8 mouse cellular contexts compared by ENCODE assay signal in genomic region chr8:70574915-70575314, GRCm38 (mm10). TPM values are rescaled to one million over a fixed set of nuclear protein-coding genes. Genes with fewer than 3 reads are reported as not detected.
DNase-seq lines count a peak whose midpoint lies in the region; ATAC-seq lines count a peak whose summit lies in the region.
"Had no signal": no experiment of that assay in that cellular context is flagged by ENCODE, and none has a peak within 500 bp of the region (broad histone marks: within the 10 kb centered on the region; RNA-seq: fewer than 3 reads in every experiment).

No protein-coding gene starts in this region.

- peaks cover 11% of the 10 kb centered on the region for H3K4me1 ChIP-seq in neural tube, embryonic 15.5 days
- no peaks in the 10 kb centered on the region for H3K4me1 ChIP-seq in midbrain, embryonic 11.5 days (ENCODE audit: control insufficient read depth, insufficient read depth, low read length)

- no peak overlapping the region for H3K4me3 ChIP-seq in neural tube, embryonic 15.5 days (replicated peaks)
- no peak overlapping the region for H3K4me3 ChIP-seq in midbrain, embryonic 11.5 days (ENCODE audit: low read depth, low read length)

- peaks cover 24% of the 10 kb centered on the region for H3K36me3 ChIP-seq in neural tube, embryonic 15.5 days
- peaks cover 5% of the 10 kb centered on the region; the same call in 1 of the 2 replicates for H3K36me3 ChIP-seq in midbrain, embryonic 11.5 days (ENCODE audit: control insufficient read depth, insufficient read depth, low read length)

- no peak for DNase-seq in neural tube, embryonic 10.5 days (ENCODE audit: extremely low spot score, low spot score)
- DNase-seq in cerebellum, postnatal 10 days, result peak; percentile 50 to 64
- peak; percentile 77 for DNase-seq in kidney, adult 18-20 months
- DNase-seq in midbrain, embryonic 11.5 days (ENCODE audit: low spot score, missing footprints), result no peak
- no peak for DNase-seq in ovary, postnatal 36 days (ENCODE audit: low spot score)

- H3K9ac ChIP-seq in neural tube, embryonic 15.5 days (replicated peaks), result no peak overlapping the region
- no peak overlapping the region for H3K9ac ChIP-seq in midbrain, embryonic 11.5 days (ENCODE audit: low read length)

- H3K27ac ChIP-seq in neural tube, embryonic 15.5 days (replicated peaks), result 0 out of 2 replicates have a peak overlapping the region, but pooled peaks have one; percentile 9
- H3K27ac ChIP-seq in midbrain, embryonic 11.5 days (ENCODE audit: low read depth, low read length), result no peak overlapping the region

- ATAC-seq in neural tube, embryonic 15.5 days (ENCODE audit: low FRiP score), result no peak
- peak; percentile 68 for ATAC-seq in megakaryocyte-erythroid progenitor cell, adult 5-6 weeks (replicated peaks; ENCODE audit: low FRiP score, low TSS enrichment, poor library complexity, severe bottlenecking)
- ATAC-seq in midbrain, embryonic 11.5 days (ENCODE audit: low FRiP score), result no peak
- ATAC-seq: Patski had no signal

- no peak overlapping the region for H3K4me2 ChIP-seq in neural tube, embryonic 15.5 days
- no peak overlapping the region for H3K4me2 ChIP-seq in midbrain, embryonic 11.5 days

- no peaks in the 10 kb centered on the region for H3K9me3 ChIP-seq in neural tube, embryonic 15.5 days (replicated peaks)
- no peaks in the 10 kb centered on the region for H3K9me3 ChIP-seq in midbrain, embryonic 11.5 days (ENCODE audit: control insufficient read depth, low read length)

- H3K27me3 ChIP-seq in neural tube, embryonic 15.5 days (replicated peaks), result no peaks in the 10 kb centered on the region
- H3K27me3 ChIP-seq in midbrain, embryonic 11.5 days (ENCODE audit: control insufficient read depth, insufficient read depth, low read length), result no peaks in the 10 kb centered on the region
- H3K27me3 ChIP-seq: Patski had no signal

- WGBS in neural tube, embryonic 15.5 days, result 81% methylated on average over 4 of the region's 4 CpGs
- 85% methylated on average over 4 of the region's 4 CpGs for WGBS in midbrain, embryonic 11.5 days

RNA-seq across cellular contexts. Expression of gene Isyna1, which starts 19.3 kb away (rescaled TPM):
- 137 and 142 TPM in 2 replicates for polyA plus RNA-seq in neural tube, embryonic 15.5 days (2015; fragmentation: Nextera tagmentation; extraction: Ambion mirVana)
- total RNA-seq in megakaryocyte-erythroid progenitor cell, adult 5-6 weeks (2014; fragmentation: Nextera tagmentation), result 74.1 and 91.0 TPM in 2 replicates
- total RNA-seq in megakaryocyte-erythroid progenitor cell, adult 5-6 weeks (2017), result 36.5 and 51.5 TPM in 2 replicates
- polyA plus RNA-seq in midbrain, embryonic 11.5 days (2014; fragmentation: Nextera tagmentation; extraction: Ambion mirVana), result 46.1 and 56.0 TPM in 2 replicates

RNA-seq across cellular contexts. Expression of gene Ssbp4, which starts 33.8 kb away (rescaled TPM):
- polyA plus RNA-seq in neural tube, embryonic 15.5 days (2015; fragmentation: Nextera tagmentation; extraction: Ambion mirVana), result 170 and 175 TPM in 2 replicates
- 39.7 and 83.5 TPM in 2 replicates for total RNA-seq in megakaryocyte-erythroid progenitor cell, adult 5-6 weeks (2014; fragmentation: Nextera tagmentation)
- total RNA-seq in megakaryocyte-erythroid progenitor cell, adult 5-6 weeks (2017), result 77.5 and 98.5 TPM in 2 replicates
- polyA plus RNA-seq in midbrain, embryonic 11.5 days (2014; fragmentation: Nextera tagmentation; extraction: Ambion mirVana), result 87.8 and 96.9 TPM in 2 replicates

RNA-seq across cellular contexts. Expression of gene Ell, which starts 35.7 kb away (rescaled TPM):
- 14.7 and 19.2 TPM in 2 replicates for polyA plus RNA-seq in neural tube, embryonic 15.5 days (2015; fragmentation: Nextera tagmentation; extraction: Ambion mirVana)
- 14.7 and 22.0 TPM in 2 replicates for total RNA-seq in megakaryocyte-erythroid progenitor cell, adult 5-6 weeks (2014; fragmentation: Nextera tagmentation)
- total RNA-seq in megakaryocyte-erythroid progenitor cell, adult 5-6 weeks (2017), result 7.9 and 10.7 TPM in 2 replicates
- 13.0 TPM in 2 replicates for polyA plus RNA-seq in midbrain, embryonic 11.5 days (2014; fragmentation: Nextera tagmentation; extraction: Ambion mirVana)

RNA-seq across cellular contexts. Expression of gene Lrrc25, which starts 41.0 kb away (rescaled TPM):
- polyA plus RNA-seq in neural tube, embryonic 15.5 days (2015; fragmentation: Nextera tagmentation; extraction: Ambion mirVana), result 1.5 and 2.6 TPM in 2 replicates
- 0.37 and 0.69 TPM in 2 replicates for total RNA-seq in megakaryocyte-erythroid progenitor cell, adult 5-6 weeks (2014; fragmentation: Nextera tagmentation)
- 0.15 and 0.61 TPM in 2 replicates for total RNA-seq in megakaryocyte-erythroid progenitor cell, adult 5-6 weeks (2017)
- polyA plus RNA-seq in midbrain, embryonic 11.5 days (2014; fragmentation: Nextera tagmentation; extraction: Ambion mirVana), result 1.2 and 1.3 TPM in 2 replicates

RNA-seq across cellular contexts. Expression of gene Kxd1, which starts 47.2 kb away (rescaled TPM):
- polyA plus RNA-seq in neural tube, embryonic 15.5 days (2015; fragmentation: Nextera tagmentation; extraction: Ambion mirVana), result 44.4 and 51.1 TPM in 2 replicates
- total RNA-seq in megakaryocyte-erythroid progenitor cell, adult 5-6 weeks (2014; fragmentation: Nextera tagmentation), result 78.1 and 81.8 TPM in 2 replicates
- 65.5 and 93.7 TPM in 2 replicates for total RNA-seq in megakaryocyte-erythroid progenitor cell, adult 5-6 weeks (2017)
- 48.0 and 50.0 TPM in 2 replicates for polyA plus RNA-seq in midbrain, embryonic 11.5 days (2014; fragmentation: Nextera tagmentation; extraction: Ambion mirVana)

Comparison
In these comparisons a context has a peak if more than half of its experiments do, and no peak if none do; other contexts are left out.
1. DNase-seq: peak in cerebellum, postnatal 10 days (2 of 2) and kidney, adult 18-20 months (single experiment); none in neural tube, embryonic 10.5 days (single experiment), midbrain, embryonic 11.5 days (single experiment) and ovary, postnatal 36 days (single experiment).